Mouse (Mus musculus): ENCODE measurements around the gene Prdx2. TPM values are rescaled to one million over a fixed set of nuclear protein-coding genes. Genes with fewer than 3 reads are reported as not detected.
A peak's percentile ranks its signal among the peaks of the same experiment; 100 is the strongest.

The Prdx2 gene
- total RNA-seq, 2 experiments from 2014 or later: 665 to 681 TPM

- intact Hi-C loops (cut with DNase I): no loop called here
Measured at GRCm38 (mm10) chr8:84976763-84977434, 7.5 kb downstream of the Prdx2 start.

DNA sequence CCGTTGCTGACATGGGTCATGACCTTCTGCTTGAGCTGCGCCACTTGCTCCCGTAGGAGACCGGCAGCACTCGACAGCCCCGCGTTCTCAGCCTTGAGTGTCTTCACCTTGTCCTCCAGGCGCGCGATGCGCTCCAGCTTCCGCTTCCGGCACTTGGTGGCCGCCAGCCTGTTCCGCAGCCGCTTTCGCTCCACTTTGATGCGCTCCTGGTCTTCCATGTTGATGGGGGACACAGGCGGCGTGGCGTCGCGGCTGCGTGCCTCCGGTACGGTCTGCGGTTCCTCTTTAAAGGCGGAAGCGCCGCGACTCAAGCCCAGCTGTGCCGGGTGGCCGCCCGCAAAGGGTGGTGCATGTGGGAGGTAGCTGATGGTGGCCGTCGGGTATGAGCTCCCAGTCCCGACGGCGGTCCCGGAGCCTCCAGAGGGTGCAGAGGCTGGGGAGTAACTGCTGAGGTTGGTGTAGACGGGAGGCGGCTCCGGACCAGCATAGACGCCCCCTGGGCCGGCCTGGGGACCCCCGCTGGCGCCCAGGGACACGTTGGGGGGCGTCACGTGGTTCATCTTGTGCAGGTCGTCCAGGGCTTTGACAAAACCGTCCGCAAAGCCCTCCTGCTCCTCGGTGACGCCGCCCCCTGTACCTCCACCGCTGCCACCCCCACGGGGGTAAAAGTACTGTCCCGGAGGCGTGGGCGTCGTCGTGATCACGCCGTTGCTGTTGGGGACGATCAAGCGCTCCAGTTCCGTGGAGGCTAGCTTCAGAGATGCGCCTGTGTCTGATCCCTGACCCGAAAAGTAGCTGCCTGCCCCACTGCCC, 8.3 kb downstream of the Prdx2 start:
- DNase-seq: peak; percentile 46
- intact Hi-C loops (cut with DNase I): no loop called here

More at GRCm38 (mm10) chr8:84976763-84977434, 7.5 kb downstream of the Prdx2 start:
- DNase-seq: no peak

DNA sequence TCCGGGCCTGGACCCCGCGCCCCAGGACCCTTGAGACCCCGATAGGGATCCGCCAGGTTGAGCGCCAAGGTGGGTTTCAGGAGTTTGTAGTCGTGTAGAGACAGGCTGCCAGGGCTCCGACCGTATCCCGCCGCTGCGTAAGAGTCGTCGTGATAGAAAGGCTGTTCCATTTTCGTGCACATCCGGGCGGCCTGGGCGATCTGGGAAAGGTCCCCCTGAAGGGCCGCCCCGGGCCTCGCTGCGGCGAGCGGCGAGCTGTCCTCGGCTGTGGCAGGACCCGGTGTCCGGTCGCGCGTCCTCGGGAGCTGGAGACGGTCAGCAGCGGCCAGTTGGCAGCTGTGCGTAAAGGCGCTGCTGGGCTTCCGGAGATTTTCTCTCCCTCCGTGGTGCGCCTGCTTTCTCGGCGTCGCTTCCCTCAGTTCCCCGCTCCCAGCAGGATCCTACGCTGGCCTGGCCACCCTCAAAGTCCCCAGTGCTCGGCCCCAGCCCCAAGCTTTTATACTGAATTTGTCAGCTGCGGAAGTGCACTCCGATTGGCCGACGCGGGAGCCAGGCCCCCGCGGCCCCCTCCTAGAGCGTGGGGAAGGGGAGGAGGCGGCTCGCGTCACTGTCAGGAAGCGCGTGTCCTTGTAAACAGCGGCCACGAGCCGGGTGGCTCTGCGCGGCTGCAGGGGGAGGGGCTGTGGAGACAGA, 9.0 kb downstream of the Prdx2 start, which contains the start of gene Junb:
Junb (minus strand) TSS at position 471 of the 693 bp plus-strand sequence.
- DNase-seq: peak; percentile 78
- intact Hi-C loops (cut with DNase I): no loop called here

- DNase-seq: peak; percentile 88
- intact Hi-C loops (cut with DNase I): no loop called here
Measured at GRCm38 (mm10) chr8:84979599-84980421, 10.4 kb downstream of the Prdx2 start.

DNA sequence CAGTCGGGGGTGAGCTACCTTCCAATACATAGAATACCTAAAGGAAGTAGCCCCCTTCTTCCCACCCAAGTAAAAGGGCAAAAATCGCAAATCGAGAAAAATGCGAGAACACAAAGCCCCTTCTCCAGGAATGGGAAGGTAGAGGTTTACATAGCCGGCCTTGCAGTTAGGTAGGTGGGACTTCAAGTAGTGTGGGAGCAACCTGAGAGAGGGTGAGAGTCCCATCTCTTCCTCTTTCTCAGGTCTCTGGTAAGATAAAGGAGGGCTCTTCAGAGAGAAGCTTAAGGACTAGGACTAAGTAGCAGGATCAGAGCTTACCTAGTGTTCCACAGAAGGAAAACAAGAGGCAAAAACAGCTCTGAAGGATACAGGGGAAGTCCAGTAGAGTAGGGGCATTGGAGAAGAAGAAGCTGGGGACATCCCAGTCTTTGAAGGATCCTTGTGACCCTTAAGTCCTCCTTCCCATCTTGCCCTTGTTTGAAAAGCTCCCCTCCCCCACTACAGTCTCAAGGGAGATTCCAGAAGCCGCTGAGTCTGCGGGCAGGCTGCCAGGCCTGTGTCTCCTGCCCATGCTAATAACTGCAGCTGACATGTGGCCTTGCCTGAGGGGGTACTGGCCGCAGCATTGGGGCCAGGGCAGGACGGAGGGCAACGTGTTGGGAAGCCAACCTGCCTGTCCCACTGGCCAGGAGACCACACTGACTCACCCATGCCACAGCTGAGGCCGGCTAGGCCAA, 11.4 kb downstream of the Prdx2 start:
- peak; percentile 83 for DNase-seq
- intact Hi-C loops (cut with DNase I): no loop called here

- no peak for DNase-seq
Measured at GRCm38 (mm10) chr8:84981644-84982498, 12.5 kb downstream of the Prdx2 start.

DNA sequence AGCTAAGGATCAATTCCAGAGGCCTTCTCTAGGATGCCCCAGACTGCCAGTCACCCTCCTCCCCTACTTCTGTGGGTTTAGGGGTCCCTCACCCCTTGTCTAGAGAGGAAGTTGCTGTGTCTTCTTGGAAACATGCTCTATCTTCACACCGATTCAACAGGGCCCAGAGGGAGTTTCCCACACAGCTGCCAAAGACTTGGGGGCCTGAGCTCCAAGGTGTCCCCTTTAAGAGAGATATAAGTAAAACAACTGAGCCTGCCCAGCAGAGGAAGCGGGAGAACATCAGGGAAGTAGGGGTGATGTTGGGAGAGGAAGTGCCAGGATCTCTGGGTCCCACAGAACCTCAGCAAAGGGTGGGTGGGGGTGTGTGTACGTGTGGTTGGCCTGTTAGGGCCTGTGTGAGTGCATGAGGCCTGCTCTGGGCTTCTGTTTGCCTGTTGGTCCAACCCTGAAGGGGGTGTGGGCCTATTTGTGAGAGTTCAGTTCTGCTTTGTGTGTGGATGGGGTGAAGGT, 13.2 kb downstream of the Prdx2 start:
- intact Hi-C loops (cut with DNase I): no loop called here
- DNase-seq: no peak

More at GRCm38 (mm10) chr8:84981644-84982498, 12.5 kb downstream of the Prdx2 start:
- intact Hi-C loops (cut with DNase I): no loop called here

GRCm38 (mm10) chr8:84984294-84985048, 15.1 kb downstream of the Prdx2 start:
- DNase-seq: no peak
- intact Hi-C loops (cut with DNase I): no loop called here

DNA sequence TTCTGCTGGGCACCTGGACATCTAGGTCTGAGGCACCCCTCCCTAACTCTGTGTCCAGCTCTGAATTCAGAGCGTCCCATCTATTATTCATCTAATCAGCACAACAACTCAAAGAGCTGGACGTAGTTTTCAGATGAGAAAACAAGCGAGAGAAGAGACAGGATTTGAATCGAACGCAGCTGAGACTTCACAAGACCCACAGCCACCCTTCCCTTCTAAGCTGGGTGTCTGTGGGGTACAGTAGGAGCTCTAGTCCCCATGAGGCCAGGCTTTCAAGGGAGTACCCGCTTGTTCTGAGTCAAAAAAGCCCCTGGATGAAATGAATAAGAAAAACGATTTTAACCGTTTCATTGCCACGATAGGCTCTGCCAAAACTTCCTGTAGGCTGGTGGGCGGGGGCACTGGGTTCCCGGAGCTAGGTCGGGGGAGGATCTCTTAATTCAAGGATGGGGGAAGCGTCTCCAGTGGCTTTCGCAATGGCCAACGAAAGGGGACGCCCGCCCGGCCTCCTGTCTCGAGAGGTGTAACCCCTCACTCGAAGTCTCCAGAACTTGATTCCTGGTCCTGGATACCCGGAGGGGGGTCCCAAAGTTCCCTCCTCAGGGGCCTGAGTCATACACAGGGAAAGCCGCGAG, 15.8 kb downstream of the Prdx2 start:
- DNase-seq: no peak
- intact Hi-C loops (cut with DNase I): no loop called here

GRCm38 (mm10) chr8:84985684-84986378, 16.4 kb downstream of the Prdx2 start:
- intact Hi-C loops (cut with DNase I): no loop called here
- DNase-seq: peak; percentile 87

- no peak for DNase-seq
- intact Hi-C loops (cut with DNase I): no loop called here
Measured at GRCm38 (mm10) chr8:84986379-84986945, 17.1 kb downstream of the Prdx2 start.

GRCm38 (mm10) chr8:84987388-84987787, 18.0 kb downstream of the Prdx2 start:
- intact Hi-C loops (cut with DNase I): no loop called here
- no peak for DNase-seq

GRCm38 (mm10) chr8:84987903-84988302, 18.5 kb downstream of the Prdx2 start:
- no peak for DNase-seq
- intact Hi-C loops (cut with DNase I): no loop called here

DNA sequence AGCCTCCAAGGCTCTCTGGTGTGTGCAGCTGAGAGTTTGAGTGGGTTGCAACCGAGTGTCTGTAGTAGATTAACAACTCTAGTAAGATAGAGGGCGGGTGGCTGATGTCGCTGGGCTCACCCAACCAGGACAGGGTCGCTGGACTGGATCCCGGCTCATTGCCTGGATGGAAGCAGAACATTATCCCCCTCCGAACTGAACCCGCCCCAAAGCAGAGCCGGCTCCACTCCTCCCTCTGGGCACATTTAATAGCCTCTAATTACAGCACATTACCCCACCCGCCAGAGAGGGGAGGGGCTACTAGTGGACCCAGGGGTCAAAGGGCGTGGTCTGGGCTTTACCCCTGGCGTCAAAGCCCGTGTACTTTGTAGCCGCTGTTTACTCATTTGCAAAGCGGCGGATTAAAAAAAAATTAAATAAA, 19.9 kb downstream of the Prdx2 start:
- intact Hi-C loops (cut with DNase I): no loop called here
- peak; percentile 30 for DNase-seq

DNA sequence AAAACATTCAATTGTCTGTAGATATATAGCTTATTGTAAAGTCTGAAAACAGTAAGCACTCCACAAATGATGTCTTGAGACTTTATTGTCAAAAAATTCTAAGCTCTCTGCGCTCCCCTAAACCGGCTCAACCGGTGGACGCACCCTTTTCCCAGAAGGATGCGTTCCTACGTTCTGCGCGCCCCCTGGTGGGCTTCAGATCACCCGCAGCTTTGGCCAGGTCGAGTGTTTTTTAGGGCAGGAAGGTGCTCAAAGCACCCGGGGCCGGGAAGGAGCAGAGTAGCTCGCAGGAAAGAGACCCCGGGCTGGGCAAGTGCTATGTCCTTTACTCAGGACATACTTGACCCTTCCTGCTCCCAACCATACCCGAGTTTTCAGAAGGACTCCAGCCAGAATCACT, 20.4 kb downstream of the Prdx2 start:
- intact Hi-C loops (cut with DNase I): no loop called here
- peak; percentile 92 for DNase-seq

DNA sequence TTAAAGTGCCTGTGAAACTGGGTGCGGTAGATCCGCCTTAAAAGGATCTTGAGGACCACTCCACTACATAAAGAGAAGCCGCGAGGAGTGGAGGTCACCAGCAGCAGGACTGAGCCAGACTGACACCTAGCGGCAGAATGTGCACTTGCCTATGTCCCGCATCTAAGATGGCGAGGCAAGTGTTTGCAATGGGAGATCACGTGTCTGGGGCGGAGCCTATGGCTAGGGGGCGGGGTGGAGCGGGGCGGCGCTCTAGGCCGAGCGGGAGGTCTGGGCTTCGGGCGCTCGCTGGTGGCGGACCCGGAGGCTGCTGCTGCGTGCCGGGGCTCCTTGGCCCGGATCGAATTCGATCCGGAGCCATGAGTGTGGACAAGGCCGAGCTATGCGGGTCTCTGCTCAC, 21.0 kb downstream of the Prdx2 start, which contains the start of gene Hook2:
Hook2 (plus strand) TSS at position 255 of the 400 bp plus-strand sequence.
- intact Hi-C loops (cut with DNase I): no loop called here
- peak; percentile 98 for DNase-seq

All from left cerebral cortex, postnatal 4 days (tissue).